Mouse (Mus musculus) erythroblast, adult 5-6 weeks (primary cell): ENCODE data around the gene Olfr1279. TPM values are rescaled to one million over a fixed set of nuclear protein-coding genes. Genes with fewer than 3 reads are reported as not detected.
"Not testable (repeated sequence)": the region's sequence is repeated elsewhere in the genome, so short reads cannot be mapped to it uniquely, and the experiment has no call there.

Source experiments
- ATAC-seq: replicated peaks from 2 replicates; pipeline ENCODE4 v1.8.0; 2016; ENCODE audit warnings: moderate number of reproducible peaks, mild to moderate bottlenecking, moderate TSS enrichment, inconsistent platforms; ENCODE audit not compliant: poor library complexity, low FRiP score, severe bottlenecking
- total RNA-seq, 2 experiments: library from RNA; stranded (forward) in 1 of 2; stranded (reverse) in 1 of 2; fragments of 150-400 nt in 1 of 2; fragments of 200-764, 138-1000 nt in 1 of 2; gene quantifications; 2 replicates each; pipeline versions ENCODE4 v1.2.3 to v1.2.4; 2015 to 2017; ENCODE audit warnings: low replicate concordance in 2 of 2

Gene Olfr1279
- total RNA-seq (2015; ENCODE audit: low replicate concordance) (not detected in 2 replicates), total RNA-seq (2017; ENCODE audit: low replicate concordance) (not detected in 2 replicates)

- no peak for ATAC-seq
These were observed at the start of gene Olfr1279 for GRCm38 (mm10) chr2:111300374-111300773. TSS of gene Olfr1279 (plus strand) at chr2:111300635.

DNA sequence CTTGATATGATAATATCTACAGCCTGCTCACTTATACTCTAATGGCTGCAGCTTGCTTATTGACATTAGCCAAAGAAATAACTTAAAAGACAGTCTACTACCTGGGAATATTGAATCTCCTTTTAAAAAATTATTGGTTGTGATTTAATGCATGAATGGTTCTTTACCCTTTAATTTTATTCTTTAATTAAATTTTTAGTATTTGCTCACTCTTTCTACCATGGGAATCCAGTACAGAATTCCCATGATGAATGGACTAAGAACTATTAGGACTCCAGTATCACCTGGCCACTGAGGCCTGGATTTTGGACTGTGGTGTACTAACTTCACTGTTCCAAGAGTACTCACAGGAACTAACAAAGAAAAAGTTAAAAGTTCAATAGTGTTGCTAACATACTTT, 46.2 kb upstream of the Olfr1279 start, which contains the start of gene Olfr1276:
Olfr1276 (plus strand) TSS at position 301 of the 400 bp plus-strand sequence.
- no peak for ATAC-seq

GRCm38 (mm10) chr2:111274006-111274405, 26.4 kb upstream of the Olfr1279 start, which contains the start of gene Olfr1277:
TSS of gene Olfr1277 (minus strand) at chr2:111274106.
- no peak for ATAC-seq

GRCm38 (mm10) chr2:111289836-111290235, 10.6 kb upstream of the Olfr1279 start, which contains the start of gene Olfr1278:
TSS of gene Olfr1278 (plus strand) at chr2:111290136.
- ATAC-seq: no peak

DNA sequence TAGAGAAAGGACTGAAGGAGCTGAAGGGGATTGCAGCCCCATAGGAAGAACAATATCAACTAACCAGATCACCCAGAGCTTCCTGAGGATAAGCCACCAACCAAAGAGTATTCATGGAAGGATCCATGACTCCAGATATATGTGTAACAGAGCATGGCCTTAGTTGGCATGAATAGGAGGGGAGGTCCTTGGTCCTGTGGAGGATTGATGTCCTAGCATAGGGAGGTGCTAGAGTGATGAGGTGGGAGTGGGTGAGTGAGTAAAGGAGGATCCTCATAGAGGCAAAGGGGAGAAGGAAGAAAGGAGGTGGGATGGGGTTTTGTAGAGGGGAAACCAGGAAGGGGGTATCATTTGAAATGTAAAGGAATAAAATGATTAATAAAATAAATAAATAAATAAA, 1.9 kb upstream of the Olfr1279 start:
- no peak for ATAC-seq

DNA sequence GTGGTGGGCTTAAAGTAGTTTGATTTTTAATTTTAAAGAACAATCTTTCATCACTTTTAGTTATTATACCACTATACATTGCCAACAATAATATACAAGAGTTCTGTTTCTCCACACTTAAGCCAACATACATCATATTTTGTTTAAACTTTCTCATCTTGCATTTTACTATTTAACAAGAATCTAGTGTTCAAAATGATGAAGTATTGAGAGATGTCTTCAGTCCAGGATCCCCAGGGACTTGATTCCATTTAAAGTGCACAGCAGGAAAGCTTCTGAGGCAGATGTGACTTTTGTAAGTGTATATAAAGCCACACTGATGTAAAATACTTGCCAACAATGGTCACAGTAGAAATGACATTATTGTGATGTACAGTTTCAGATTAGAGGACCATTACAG, 13.3 kb downstream of the Olfr1279 start, which contains the start of gene Olfr1280:
Olfr1280 (plus strand) TSS at position 301 of the 400 bp plus-strand sequence.
- no peak for ATAC-seq

- ATAC-seq: no peak
These were observed 25.8 kb downstream of the Olfr1279 start, which contains the start of gene Olfr1281 for GRCm38 (mm10) chr2:111326220-111326619. TSS of gene Olfr1281 (plus strand) at chr2:111326520.

GRCm38 (mm10) chr2:111333721-111334120, 33.3 kb downstream of the Olfr1279 start:
- not testable (repeated sequence) for ATAC-seq

DNA sequence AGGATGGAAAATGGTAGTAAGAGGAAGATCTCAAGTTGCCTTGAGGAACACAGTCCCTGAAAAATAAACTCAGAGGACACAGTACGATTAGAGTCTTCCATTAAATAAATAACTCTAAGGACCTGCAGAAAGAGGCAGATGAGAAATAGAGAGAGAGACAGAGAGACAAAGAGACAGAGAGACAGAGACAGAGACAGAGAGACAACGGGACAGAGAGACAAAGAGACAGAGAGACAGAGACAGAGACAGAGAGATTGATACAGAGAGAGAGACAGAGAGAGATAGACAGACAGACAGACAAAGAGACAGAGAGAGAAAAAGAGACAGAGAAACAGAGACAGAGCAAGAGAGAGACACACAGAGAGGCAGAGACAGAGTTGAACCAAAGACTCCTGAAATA, 35.5 kb downstream of the Olfr1279 start, which contains the start of gene Olfr1282:
Olfr1282 (minus strand) TSS at position 101 of the 400 bp plus-strand sequence.
- no peak for ATAC-seq

Other genes with a start within 250 kb of the Olfr1279 start
- gene Gm13941, start 194.7 kb upstream of the Olfr1279 start, total RNA-seq (2015; ENCODE audit: low replicate concordance): not detected in 2 replicates
- not detected in 2 replicates for gene Gm13941, start 194.7 kb upstream of the Olfr1279 start, total RNA-seq (2017; ENCODE audit: low replicate concordance)
- not detected in 2 replicates for gene Gm15130, start 147.7 kb upstream of the Olfr1279 start, total RNA-seq (2015; ENCODE audit: low replicate concordance)
- gene Gm15130, start 147.7 kb upstream of the Olfr1279 start, total RNA-seq (2017; ENCODE audit: low replicate concordance): not detected in 2 replicates
- not detected in 2 replicates for gene 4930430A15Rik, start 71.0 kb upstream of the Olfr1279 start, total RNA-seq (2015; ENCODE audit: low replicate concordance)
- not detected in 2 replicates for gene 4930430A15Rik, start 71.0 kb upstream of the Olfr1279 start, total RNA-seq (2017; ENCODE audit: low replicate concordance)
- not detected in 2 replicates for gene Olfr1275, start 65.3 kb upstream of the Olfr1279 start, total RNA-seq (2015; ENCODE audit: low replicate concordance)
- not detected in 2 replicates for gene Olfr1275, start 65.3 kb upstream of the Olfr1279 start, total RNA-seq (2017; ENCODE audit: low replicate concordance)
- gene Olfr1276, start 46.1 kb upstream of the Olfr1279 start, total RNA-seq (2015; ENCODE audit: low replicate concordance): not detected in 2 replicates
- gene Olfr1276, start 46.1 kb upstream of the Olfr1279 start, total RNA-seq (2017; ENCODE audit: low replicate concordance): not detected in 2 replicates
- gene Olfr1277, start 26.5 kb upstream of the Olfr1279 start, total RNA-seq (2015; ENCODE audit: low replicate concordance): not detected in 2 replicates
- gene Olfr1277, start 26.5 kb upstream of the Olfr1279 start, total RNA-seq (2017; ENCODE audit: low replicate concordance): not detected in 2 replicates
- not detected in 2 replicates for gene Olfr1278, start 10.5 kb upstream of the Olfr1279 start, total RNA-seq (2015; ENCODE audit: low replicate concordance)
- gene Olfr1278, start 10.5 kb upstream of the Olfr1279 start, total RNA-seq (2017; ENCODE audit: low replicate concordance): 0.14 TPM in 1 of 2 replicates, not detected in the other
- not detected in 2 replicates for gene Olfr1280, start 13.4 kb downstream of the Olfr1279 start, total RNA-seq (2015; ENCODE audit: low replicate concordance)
- gene Olfr1280, start 13.4 kb downstream of the Olfr1279 start, total RNA-seq (2017; ENCODE audit: low replicate concordance): not detected in 2 replicates
- gene Olfr1281, start 25.9 kb downstream of the Olfr1279 start, total RNA-seq (2015; ENCODE audit: low replicate concordance): not detected in 2 replicates
- not detected in 2 replicates for gene Olfr1281, start 25.9 kb downstream of the Olfr1279 start, total RNA-seq (2017; ENCODE audit: low replicate concordance)
- gene Olfr1282, start 35.4 kb downstream of the Olfr1279 start, total RNA-seq (2015; ENCODE audit: low replicate concordance): not detected in 2 replicates
- not detected in 2 replicates for gene Olfr1282, start 35.4 kb downstream of the Olfr1279 start, total RNA-seq (2017; ENCODE audit: low replicate concordance)
- not detected in 2 replicates for gene Olfr1283, start 66.2 kb downstream of the Olfr1279 start, total RNA-seq (2015; ENCODE audit: low replicate concordance)
- gene Olfr1283, start 66.2 kb downstream of the Olfr1279 start, total RNA-seq (2017; ENCODE audit: low replicate concordance): not detected in 2 replicates
- not detected in 2 replicates for gene Olfr1284, start 74.9 kb downstream of the Olfr1279 start, total RNA-seq (2015; ENCODE audit: low replicate concordance)
- 1.5 TPM in 1 of 2 replicates, not detected in the other for gene Olfr1284, start 74.9 kb downstream of the Olfr1279 start, total RNA-seq (2017; ENCODE audit: low replicate concordance)
- gene Olfr1286, start 122.5 kb downstream of the Olfr1279 start, total RNA-seq (2015; ENCODE audit: low replicate concordance): not detected in 2 replicates
- not detected in 2 replicates for gene Olfr1286, start 122.5 kb downstream of the Olfr1279 start, total RNA-seq (2017; ENCODE audit: low replicate concordance)
- gene Olfr1287, start 148.5 kb downstream of the Olfr1279 start, total RNA-seq (2015; ENCODE audit: low replicate concordance): not detected in 2 replicates
- gene Olfr1287, start 148.5 kb downstream of the Olfr1279 start, total RNA-seq (2017; ENCODE audit: low replicate concordance): not detected in 2 replicates
- not detected in 2 replicates for gene Olfr1288, start 173.5 kb downstream of the Olfr1279 start, total RNA-seq (2015; ENCODE audit: low replicate concordance)
- gene Olfr1288, start 173.5 kb downstream of the Olfr1279 start, total RNA-seq (2017; ENCODE audit: low replicate concordance): not detected in 2 replicates
- gene Olfr1289, start 180.2 kb downstream of the Olfr1279 start, total RNA-seq (2015; ENCODE audit: low replicate concordance): not detected in 2 replicates
- gene Olfr1289, start 180.2 kb downstream of the Olfr1279 start, total RNA-seq (2017; ENCODE audit: low replicate concordance): not detected in 2 replicates
- gene Olfr1290, start 193.2 kb downstream of the Olfr1279 start, total RNA-seq (2015; ENCODE audit: low replicate concordance): not detected in 2 replicates
- not detected in 2 replicates for gene Olfr1290, start 193.2 kb downstream of the Olfr1279 start, total RNA-seq (2017; ENCODE audit: low replicate concordance)
- gene Olfr1291-ps1, start 196.5 kb downstream of the Olfr1279 start, total RNA-seq (2015; ENCODE audit: low replicate concordance): not detected in 2 replicates
- not detected in 2 replicates for gene Olfr1291-ps1, start 196.5 kb downstream of the Olfr1279 start, total RNA-seq (2017; ENCODE audit: low replicate concordance)
- not detected in 2 replicates for gene Olfr1293-ps, start 224.6 kb downstream of the Olfr1279 start, total RNA-seq (2015; ENCODE audit: low replicate concordance)
- not detected in 2 replicates for gene Olfr1293-ps, start 224.6 kb downstream of the Olfr1279 start, total RNA-seq (2017; ENCODE audit: low replicate concordance)
- gene Olfr1294, start 239.7 kb downstream of the Olfr1279 start, total RNA-seq (2015; ENCODE audit: low replicate concordance): not detected in 2 replicates
- not detected in 2 replicates for gene Olfr1294, start 239.7 kb downstream of the Olfr1279 start, total RNA-seq (2017; ENCODE audit: low replicate concordance)